Mouse (Mus musculus): Measurements from ENCODE around the gene Rassf8.

Rassf8 gene

GRCm38 (mm10) chr6:145861462-145862227, 115.1 kb downstream of the Rassf8 start:
- no peak for DNase-seq (ENCODE audit: low spot score in 2 of 2)

- no peak for DNase-seq (ENCODE audit: low spot score in 2 of 2)
These were observed 115.8 kb downstream of the Rassf8 start for GRCm38 (mm10) chr6:145862321-145862720.

GRCm38 (mm10) chr6:145862739-145863064, 116.2 kb downstream of the Rassf8 start:
- DNase-seq (ENCODE audit: low spot score in 2 of 2), result no peak

GRCm38 (mm10) chr6:145863065-145863971, 116.8 kb downstream of the Rassf8 start:
- peak; percentile 74 to 76 for DNase-seq (ENCODE audit: low spot score in 2 of 2)

- DNase-seq (ENCODE audit: low spot score in 2 of 2), result no peak
These were observed 117.6 kb downstream of the Rassf8 start for GRCm38 (mm10) chr6:145864171-145864570.

- DNase-seq (ENCODE audit: low spot score in 2 of 2), result peak; percentile 72 to 75
These were observed 118.8 kb downstream of the Rassf8 start, which contains the start of gene Bhlhe41 for GRCm38 (mm10) chr6:145865289-145865885. Gene Bhlhe41 (minus strand): TSS chr6:145865558.

GRCm38 (mm10) chr6:145865886-145866851, 119.6 kb downstream of the Rassf8 start:
- peak; percentile 69 to 82 for DNase-seq (ENCODE audit: low spot score in 2 of 2)

- DNase-seq (ENCODE audit: low spot score in 2 of 2), result no peak
These were observed 120.6 kb downstream of the Rassf8 start for GRCm38 (mm10) chr6:145867111-145867510.

All from frontal cortex, postnatal 10 days (tissue).